Mouse (Mus musculus): ENCODE results near the gene Snx18.

Snx18 gene

GRCm38 (mm10) chr13:113597616-113598015, 20.7 kb downstream of the Snx18 start:
- no peak for DNase-seq (ENCODE audit: low read depth, low spot score)

- no peak for DNase-seq (ENCODE audit: low read depth, low spot score)
Measured at GRCm38 (mm10) chr13:113596821-113597541, 21.4 kb downstream of the Snx18 start.

DNA sequence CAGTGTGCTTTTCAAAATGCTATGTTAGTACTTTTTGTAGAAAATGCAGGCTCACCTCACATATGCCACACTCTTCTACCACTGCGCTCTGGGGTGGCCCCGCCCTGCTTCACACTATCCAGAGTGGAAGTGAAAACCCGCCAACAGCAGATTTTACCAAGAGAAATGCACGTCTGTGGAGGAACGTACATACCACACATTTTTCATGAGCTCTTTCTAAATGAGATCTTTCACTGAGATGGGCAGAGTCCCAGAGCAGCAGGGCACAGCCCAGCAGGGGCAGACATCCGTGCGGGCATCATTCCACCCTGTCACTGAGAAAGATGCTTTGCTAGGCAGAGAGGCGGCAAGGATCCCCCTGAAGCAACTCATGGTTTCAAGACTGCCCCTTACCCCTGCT, 22.4 kb downstream of the Snx18 start:
- DNase-seq (ENCODE audit: low read depth, low spot score): no peak

- DNase-seq (ENCODE audit: low read depth, low spot score): no peak
Measured at GRCm38 (mm10) chr13:113595219-113595618, 23.1 kb downstream of the Snx18 start.

DNA sequence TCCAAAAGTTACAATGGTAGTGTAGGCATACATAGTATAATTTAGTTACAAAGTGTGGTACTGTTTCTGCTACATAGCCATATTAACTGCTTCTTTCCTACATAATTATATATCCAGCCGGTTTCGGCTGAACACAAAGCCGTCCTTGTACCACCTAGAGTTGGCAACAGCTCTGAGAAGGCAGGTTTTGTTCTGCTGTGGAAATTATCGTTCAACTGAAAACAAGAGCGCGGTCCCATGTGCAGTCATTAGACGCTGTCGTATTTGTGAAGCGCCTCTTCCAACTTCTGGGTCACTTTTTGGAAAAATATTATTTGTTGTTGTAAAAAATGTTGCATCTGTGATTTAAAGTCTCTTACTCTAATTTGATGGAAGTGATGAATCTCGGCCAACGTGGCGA, 24.0 kb downstream of the Snx18 start:
- no peak for DNase-seq (ENCODE audit: low read depth, low spot score)

DNA sequence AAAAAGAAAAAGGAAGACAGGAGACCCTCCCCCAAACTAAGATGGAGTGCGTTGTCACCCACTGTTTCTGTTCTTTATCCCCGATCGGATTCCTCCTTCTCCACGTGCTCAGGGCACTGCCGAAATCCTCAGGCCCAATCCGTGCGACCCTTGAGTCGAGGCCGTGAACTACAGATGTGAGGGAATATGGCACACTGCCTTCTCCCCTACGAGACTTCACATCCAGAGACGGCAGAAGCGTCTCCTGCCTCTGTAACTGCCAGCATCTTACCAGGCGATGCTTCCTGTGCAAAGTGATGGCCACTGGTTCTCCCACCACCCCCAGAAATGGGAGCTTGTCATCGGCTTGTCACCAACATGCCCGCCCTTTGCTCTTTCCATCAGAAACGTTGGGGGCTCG, 24.7 kb downstream of the Snx18 start:
- no peak for DNase-seq (ENCODE audit: low read depth, low spot score)

GRCm38 (mm10) chr13:113592703-113593200, 25.6 kb downstream of the Snx18 start:
- DNase-seq (ENCODE audit: low read depth, low spot score): no peak

DNA sequence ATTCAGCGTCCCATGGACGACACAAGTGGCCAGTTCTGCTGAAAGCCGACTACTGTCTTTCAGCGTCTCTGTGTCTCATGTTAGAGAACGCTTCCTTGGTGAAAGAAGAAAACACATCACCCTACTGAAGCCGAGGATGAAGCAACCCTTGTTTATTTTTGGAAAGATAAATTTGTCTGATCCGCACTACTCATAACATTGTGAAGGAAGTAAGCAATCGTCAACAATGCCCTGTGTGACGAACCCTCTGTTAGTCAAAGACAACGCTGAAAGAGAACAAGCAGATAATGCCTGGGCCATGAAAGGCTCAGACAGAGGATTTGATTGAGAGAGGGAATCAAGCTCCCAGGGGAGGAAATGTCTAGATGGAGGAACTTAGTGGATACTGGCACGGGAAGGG, 27.0 kb downstream of the Snx18 start:
- DNase-seq (ENCODE audit: low read depth, low spot score): no peak

- no peak for DNase-seq (ENCODE audit: low read depth, low spot score)
Measured at GRCm38 (mm10) chr13:113590216-113590615, 28.1 kb downstream of the Snx18 start.

DNA sequence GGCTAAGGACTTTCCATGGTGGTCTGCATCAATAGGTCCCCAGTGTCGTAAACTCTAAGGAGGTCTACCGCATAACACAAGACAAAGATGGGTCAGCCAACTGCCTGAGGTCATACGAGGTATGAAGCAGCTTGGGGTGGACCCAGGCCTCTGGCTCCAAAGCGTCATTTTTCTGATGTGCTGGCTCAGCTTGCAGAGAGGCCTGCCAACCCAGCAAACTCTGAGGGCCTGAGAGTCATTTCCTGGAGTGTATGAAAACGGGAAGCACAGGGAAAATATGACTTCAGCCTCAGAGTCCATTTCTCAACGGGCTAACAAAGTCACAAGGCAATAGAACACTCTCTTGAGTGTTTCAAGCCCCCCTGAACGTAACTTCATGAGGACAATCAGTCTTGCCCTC, 28.9 kb downstream of the Snx18 start:
- peak; percentile 35 for DNase-seq (ENCODE audit: low read depth, low spot score)

DNA sequence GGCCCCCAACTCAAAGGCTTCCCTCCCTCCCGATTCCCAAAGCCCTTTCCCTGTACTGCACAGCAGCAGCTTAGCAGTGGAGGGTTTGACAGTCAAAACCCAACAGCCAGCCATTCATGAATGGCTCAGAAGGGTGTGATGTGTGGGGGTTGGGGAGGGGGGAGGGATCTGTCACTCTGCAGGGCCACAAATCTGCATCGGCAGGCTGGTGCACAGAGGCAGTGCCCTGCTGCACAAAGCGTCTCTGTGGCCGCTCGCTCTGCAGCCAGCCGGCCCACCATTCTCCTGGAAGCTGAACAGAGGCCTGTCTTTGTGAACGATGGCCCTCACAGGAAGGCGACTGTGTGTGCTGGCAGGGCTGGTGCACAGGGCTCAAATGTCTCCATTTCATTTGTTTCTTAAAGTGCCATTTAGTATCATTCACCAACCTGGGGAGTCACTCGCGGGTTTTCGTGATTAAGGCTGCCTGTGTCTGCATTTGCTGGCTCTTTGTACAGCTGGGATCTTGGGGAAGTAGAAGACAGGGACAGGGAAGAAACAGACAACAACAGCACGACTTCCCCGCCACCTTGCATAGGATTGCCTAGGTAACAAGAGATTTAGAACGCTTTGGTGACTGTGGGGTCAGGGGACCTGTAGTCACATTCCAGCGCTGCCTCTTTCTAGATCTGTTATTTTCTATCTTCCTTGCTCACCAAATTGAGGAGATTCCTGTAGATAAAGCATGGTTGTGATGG, 31.0 kb downstream of the Snx18 start:
- no peak for DNase-seq (ENCODE audit: low read depth, low spot score)

- DNase-seq (ENCODE audit: low read depth, low spot score): no peak
Measured at GRCm38 (mm10) chr13:113585606-113586005, 32.8 kb downstream of the Snx18 start.

DNA sequence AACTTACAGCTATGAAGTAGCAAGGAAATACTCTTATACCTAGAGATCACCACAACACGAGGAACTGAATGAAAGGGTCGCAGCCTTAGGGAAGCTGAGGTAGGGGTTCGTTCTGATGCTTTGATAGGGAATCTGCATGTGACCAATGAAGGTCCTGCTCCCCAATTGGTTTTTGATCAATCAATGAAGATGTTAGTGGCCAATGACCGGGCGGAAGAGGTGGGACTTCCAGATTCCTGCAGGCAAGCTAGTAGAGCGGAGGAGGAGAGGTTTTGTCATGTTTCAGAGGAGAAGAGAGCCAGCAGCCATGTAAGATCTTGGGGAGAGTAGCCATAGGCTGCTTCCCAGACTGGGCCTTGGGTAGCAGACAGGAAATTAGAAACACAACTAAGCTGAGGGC, 33.9 kb downstream of the Snx18 start:
- DNase-seq (ENCODE audit: low read depth, low spot score): no peak

- no peak for DNase-seq (ENCODE audit: low read depth, low spot score)
Measured at GRCm38 (mm10) chr13:113583563-113583962, 34.8 kb downstream of the Snx18 start.

- DNase-seq (ENCODE audit: low read depth, low spot score): no peak
Measured at GRCm38 (mm10) chr13:113582024-113582423, 36.3 kb downstream of the Snx18 start.

DNA sequence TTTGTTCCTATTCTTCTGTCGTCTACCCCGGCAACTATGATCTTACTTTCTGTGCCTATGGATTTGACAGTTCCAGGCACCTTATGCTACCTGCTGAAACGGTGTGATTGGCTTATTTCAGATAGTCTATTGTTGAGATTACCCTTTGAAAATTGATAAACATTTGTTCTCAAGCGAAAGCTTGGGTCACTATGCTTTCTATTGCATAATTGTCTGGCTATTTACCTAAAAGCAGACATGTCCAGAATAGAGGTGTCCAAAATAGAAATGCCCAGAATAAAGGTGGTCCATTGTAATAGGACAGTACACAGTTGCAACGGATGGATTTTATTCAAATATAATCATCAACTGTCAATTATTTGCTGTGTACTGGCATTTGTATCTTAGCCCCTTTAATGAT, 36.9 kb downstream of the Snx18 start:
- DNase-seq (ENCODE audit: low read depth, low spot score): no peak

DNA sequence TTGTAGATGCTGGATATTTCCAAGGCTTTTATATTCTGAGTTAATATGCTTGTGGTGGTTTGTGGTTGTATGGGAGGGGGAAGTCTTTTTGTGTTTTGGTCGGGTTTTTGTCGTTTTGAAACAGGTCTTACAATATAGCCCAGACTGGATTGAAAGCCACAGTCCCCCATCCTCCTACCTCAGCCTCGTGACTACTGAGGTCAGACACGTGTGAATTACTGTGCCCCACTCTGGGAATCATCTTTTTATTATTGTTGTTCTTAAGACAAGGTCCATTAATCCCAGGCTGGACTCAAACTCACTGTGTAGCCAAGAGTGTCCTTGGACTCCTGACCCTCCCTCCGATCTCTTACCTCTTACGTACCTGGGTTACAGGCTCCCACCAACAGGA, 38.0 kb downstream of the Snx18 start:
- no peak for DNase-seq (ENCODE audit: low read depth, low spot score)

GRCm38 (mm10) chr13:113579788-113580399, 38.5 kb downstream of the Snx18 start:
- DNase-seq (ENCODE audit: low read depth, low spot score): no peak

- DNase-seq (ENCODE audit: low read depth, low spot score): no peak
Measured at GRCm38 (mm10) chr13:113574232-113574631, 44.1 kb downstream of the Snx18 start.

DNA sequence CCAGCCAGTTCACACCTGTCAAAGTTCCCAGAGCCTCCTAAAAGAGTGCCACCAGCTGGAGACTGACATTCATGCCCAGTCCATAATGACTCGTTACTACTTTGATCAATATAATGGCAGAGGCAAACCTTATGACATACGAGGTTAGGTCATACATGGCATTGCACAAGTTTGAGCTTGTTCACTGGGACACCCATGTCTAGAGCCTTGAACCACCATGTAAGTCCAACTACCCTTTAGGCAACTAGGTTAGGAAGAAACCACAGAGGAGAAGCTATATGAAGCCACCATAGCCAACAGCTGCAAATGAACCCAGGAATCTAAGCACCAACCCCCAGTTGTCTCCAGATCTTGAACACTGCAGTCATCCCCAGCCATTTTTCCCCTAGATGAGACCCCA, 45.0 kb downstream of the Snx18 start:
- no peak for DNase-seq (ENCODE audit: low read depth, low spot score)

- DNase-seq (ENCODE audit: low read depth, low spot score): no peak
Measured at GRCm38 (mm10) chr13:113572046-113572686, 46.2 kb downstream of the Snx18 start.

GRCm38 (mm10) chr13:113569526-113569925, 48.8 kb downstream of the Snx18 start:
- no peak for DNase-seq (ENCODE audit: low read depth, low spot score)

Data from 3T3-L1 (cell line).